Mouse (Mus musculus) spleen, postnatal 36 days (tissue): ENCODE measurements around the gene Olfr59.

Experiments used
- DNase-seq, 2 experiments: peaks; one replicate each; pipeline ENCODE4 v3.0.0; 2022; ENCODE audit warnings: low spot score in 2 of 2, mixed read lengths in 1 of 2

Olfr59 gene

DNA sequence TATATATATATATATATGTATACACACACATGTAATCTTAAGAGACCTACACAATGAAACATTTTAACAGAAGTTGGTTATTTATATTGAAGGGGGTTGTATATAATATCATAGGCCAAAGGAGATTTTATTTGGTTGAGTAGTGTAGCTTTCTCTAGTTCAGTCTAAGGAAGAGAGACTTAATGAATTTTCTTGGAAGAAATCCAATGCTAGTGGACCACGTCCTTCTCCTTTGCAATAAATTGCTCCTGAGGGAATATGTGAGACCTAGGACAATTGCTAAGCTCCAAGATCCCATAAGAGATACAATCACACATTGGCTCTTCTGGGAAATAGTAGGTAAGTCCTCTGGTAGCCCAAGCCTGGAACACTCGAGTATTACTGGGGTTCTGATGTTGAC, at the start of gene Olfr59:
Olfr59 (plus strand) TSS at position 301 of the 400 bp plus-strand sequence.
- no peak for DNase-seq

DNA sequence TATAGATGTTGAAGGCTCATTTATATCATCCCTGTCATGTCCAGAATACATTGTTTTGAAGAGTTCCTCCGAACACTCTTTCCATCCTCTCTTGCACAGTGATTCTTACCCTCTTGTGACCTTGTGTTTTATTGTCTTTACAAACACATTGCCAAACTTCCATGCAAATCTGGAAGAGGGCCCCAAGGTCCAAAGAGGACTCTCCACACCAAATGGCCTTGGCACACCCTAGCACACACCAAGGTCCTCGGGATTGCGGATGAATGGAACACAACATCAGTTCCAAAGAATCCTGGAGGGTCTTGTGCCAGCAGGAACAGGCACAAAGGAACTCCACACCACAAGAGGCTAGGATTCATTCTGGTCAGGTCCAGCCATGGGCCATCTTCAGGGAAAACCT, 42.3 kb upstream of the Olfr59 start:
- no peak for DNase-seq

DNA sequence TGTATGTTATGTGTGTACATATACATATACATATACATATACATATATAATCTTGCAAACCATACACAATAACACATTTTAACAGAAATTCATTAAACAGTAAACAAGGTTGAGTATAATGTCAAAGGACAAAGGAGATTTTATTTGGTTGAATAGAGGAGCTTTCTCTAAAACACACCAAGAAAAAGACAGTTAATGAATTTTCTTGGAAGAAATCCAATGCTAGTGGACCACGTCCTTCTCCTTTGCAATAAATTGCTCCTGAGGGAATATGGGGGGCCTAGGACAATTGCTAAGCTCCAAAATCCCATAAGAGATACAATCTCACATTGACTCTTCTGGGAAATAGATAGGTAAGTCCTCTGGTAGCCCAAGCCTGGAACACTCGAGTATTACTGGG, 24.0 kb upstream of the Olfr59 start, which contains the start of gene Olfr406:
Olfr406 (plus strand) TSS at position 301 of the 400 bp plus-strand sequence.
- DNase-seq: no peak

DNA sequence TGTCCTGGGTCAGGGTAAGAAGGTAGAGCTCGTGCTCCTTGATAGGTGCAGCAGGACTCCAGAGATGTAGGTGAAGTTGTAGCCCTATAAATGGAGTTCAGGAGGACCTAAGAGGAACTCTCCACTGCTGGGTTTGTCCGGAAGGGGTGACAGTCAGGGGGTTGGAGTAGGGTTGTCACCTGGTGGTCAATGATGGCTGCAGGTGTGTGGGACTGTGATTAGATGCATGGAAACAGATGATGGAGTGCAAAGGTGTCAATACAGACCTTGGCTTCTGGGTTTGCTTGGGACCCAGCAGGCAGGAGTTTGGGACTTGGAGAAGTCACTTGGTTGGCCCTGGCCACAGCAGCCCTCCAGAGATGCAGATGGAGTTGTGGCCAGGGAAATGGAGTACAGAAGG, 3.7 kb downstream of the Olfr59 start:
- DNase-seq: no peak

DNA sequence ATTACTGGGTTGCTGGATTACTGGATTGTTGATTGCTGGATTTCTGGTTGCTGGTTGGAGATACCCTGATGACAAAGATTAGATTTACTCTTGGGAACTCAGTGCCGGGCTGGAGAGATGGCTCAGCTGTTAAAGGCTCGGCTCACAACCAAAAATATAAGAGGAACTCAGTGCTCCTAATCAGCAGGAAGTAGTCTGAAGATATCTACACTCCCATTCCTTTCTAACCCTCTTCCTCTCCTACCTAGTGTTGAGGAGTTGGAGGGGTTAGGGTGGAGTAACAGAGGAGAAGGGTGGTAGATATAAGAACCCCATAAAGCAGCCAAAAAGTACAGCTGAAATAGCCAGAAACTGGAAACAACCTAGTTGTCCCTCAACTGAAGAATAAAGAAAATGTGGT, 42.5 kb downstream of the Olfr59 start:
- DNase-seq: no peak

DNA sequence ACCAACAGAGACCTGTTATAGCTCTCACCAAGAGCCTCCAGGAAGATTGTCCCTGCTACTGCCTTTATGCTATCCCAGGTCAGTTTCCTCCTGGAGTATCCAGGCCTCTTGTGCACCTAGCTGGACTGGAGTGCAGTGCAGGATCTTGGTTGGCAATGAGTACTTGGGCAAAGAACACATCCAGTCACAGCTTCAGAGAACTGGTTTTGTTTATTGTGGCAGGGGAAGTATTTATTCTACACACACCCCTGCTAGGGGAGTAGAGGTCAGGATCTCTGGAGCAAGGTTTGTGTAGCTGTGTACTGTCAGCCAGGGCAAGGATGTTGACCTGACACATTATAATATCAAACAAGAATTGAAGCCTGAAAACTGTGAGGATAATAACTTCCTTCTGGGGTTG, 45.2 kb downstream of the Olfr59 start:
- DNase-seq: no peak

DNA sequence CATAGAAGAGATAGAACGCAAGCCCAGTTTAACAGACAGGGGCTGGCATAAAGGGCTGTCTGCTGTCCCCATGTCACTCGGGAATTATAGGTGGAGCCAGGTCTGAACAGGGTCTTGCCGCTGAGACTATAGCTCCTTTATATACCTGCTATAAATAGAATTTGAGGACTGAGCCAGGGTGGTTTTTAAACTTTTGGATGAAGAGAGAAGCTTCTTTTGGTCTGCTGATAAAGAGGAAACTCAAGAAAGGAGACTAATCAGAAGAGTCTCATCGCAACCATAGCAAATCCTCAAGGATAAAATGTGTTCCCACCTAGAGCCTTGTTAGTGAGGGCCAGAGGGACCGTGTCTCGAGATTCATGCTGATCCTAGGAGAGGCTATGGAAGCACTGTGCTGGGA, 54.4 kb downstream of the Olfr59 start, which contains the start of gene Olfr410:
Olfr410 (minus strand) TSS at position 101 of the 400 bp plus-strand sequence.
- DNase-seq: no peak
